Mouse (Mus musculus): Measurements from ENCODE around the gene Havcr2. TPM values are rescaled to one million over a fixed set of nuclear protein-coding genes. Genes with fewer than 3 reads are reported as not detected.

Gene Havcr2
- total and polyA plus RNA-seq, 3 experiments, result 0.27 to 0.60 TPM; not detected in 1

- peak overlapping the region; percentile 39; the same call in 1 of the 2 replicates for H3K9ac ChIP-seq (ENCODE audit: insufficient read depth, low read depth)
- dilution Hi-C loops (cut with MboI; ENCODE audit: extremely low pct_ligation_motif_present, extremely low pct_unique_long_range_greater_than_20kb, low sequenced_read_pairs) (no loop called here), in situ Hi-C loops (cut with MboI; ENCODE audit: low pct_ligation_motif_present, low pct_unique_long_range_greater_than_20kb, low sequenced_read_pairs) (loop anchor here (5.0 kb wide), 2 partner anchors 52 to 132 kb away; partner anchors contain the start of gene Itk)
- H3K9me3 ChIP-seq (replicated peaks; ENCODE audit: low read length), result no peaks in the 10 kb centered on the region
- TF ChIP-seq ELF1 (IDR thresholded peaks at IDR 0.05; ENCODE audit: low read depth, low read length) (no peak), CTCF (conservative IDR thresholded peaks at IDR 0.05 in 1 of 2, IDR thresholded peaks at IDR 0.05 in 1 of 2; ENCODE audit: low read depth in 2 of 2, low read length in 2 of 2) (no peak), NELFE (IDR thresholded peaks at IDR 0.05; ENCODE audit: low read depth, low read length) (no peak), ZNF384 (IDR thresholded peaks at IDR 0.05; ENCODE audit: low read depth, low read length) (no peak), MAX (IDR thresholded peaks at IDR 0.05; ENCODE audit: low read length) (no peak), CHD2 (IDR thresholded peaks at IDR 0.05; ENCODE audit: low read length) (no peak), MAZ (IDR thresholded peaks at IDR 0.05; ENCODE audit: low read depth, low read length) (no peak), USF1 (IDR thresholded peaks at IDR 0.05; ENCODE audit: low read depth, low read length) (no peak), NRF1 (IDR thresholded peaks at IDR 0.05; ENCODE audit: low read depth, low read length) (no peak), BHLHE40 (IDR thresholded peaks at IDR 0.05; ENCODE audit: low read depth, low read length) (no peak)
- no peak for DNase-seq (ENCODE audit: extremely low read depth)
- H3K36me3 ChIP-seq (replicated peaks in 1 of 2; ENCODE audit: control insufficient read depth in 1 of 2, insufficient read depth in 1 of 2, low read length in 1 of 2), result peaks cover 22 to 58% of the 10 kb centered on the region in 2 experiments
- no peak overlapping the region for H3K27ac ChIP-seq (ENCODE audit: insufficient read depth, low read depth)
- no peaks in the 10 kb centered on the region for H3K27me3 ChIP-seq (replicated peaks)
- H3K4me1 ChIP-seq (ENCODE audit: control insufficient read depth in 1 of 2, insufficient read depth in 2 of 2), result peaks cover 2 to 74% of the 10 kb centered on the region in 2 experiments; a peak in 3 of 4 replicates
- peak overlapping the region; percentile 57; the same call in 1 of the 2 replicates for H3K4me2 ChIP-seq (ENCODE audit: insufficient read depth, low read depth, poor library complexity, severe bottlenecking)
- H3K4me3 ChIP-seq (replicated peaks in 1 of 3; ENCODE audit: low read depth in 2 of 3, low read length in 2 of 3, poor library complexity in 1 of 3), result no peak overlapping the region
- peaks cover 41% of the 10 kb centered on the region for H3K79me2 ChIP-seq (replicated peaks; ENCODE audit: control insufficient read depth, extremely low read depth, insufficient read depth, poor library complexity, severe bottlenecking)
These were observed 15.7 kb upstream of the Havcr2 start for GRCm38 (mm10) chr11:46439005-46439543.

DNA sequence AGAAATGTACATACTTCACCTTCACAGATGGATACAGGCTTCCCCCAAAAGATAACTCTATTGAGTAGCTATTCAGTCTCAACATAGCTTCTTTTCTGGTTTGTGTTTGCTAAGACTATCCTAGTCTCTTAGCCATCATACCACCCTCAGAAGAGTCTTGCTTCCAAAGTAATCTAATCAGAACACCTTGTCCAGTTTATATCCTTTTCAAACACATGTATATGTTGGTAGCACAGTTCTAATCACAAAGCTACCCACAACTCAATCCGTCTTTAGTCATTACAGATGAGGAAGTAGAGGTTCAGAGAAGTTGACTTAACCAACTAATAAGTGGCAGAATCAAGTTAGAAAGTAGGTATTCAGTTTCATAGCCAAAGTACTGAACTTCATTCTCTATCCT lies 13.0 kb upstream of the Havcr2 start:
- H3K27ac ChIP-seq (ENCODE audit: insufficient read depth, low read depth), result no peak overlapping the region
- no peak overlapping the region for H3K9ac ChIP-seq (ENCODE audit: insufficient read depth, low read depth)
- peaks cover 41% of the 10 kb centered on the region for H3K79me2 ChIP-seq (replicated peaks; ENCODE audit: control insufficient read depth, extremely low read depth, insufficient read depth, poor library complexity, severe bottlenecking)
- DNase-seq (ENCODE audit: extremely low read depth), result no peak
- H3K4me2 ChIP-seq (ENCODE audit: insufficient read depth, low read depth, poor library complexity, severe bottlenecking), result no peak overlapping the region
- TF ChIP-seq ZMIZ1 (IDR thresholded peaks at IDR 0.05; ENCODE audit: low read depth, low read length) (0 out of 2 replicates have a peak, but pooled peaks have one; percentile 38), EP300 (IDR thresholded peaks at IDR 0.05; ENCODE audit: low read length) (peak; percentile 42), HCFC1 (IDR thresholded peaks at IDR 0.05; ENCODE audit: low read depth, low read length) (no peak)
- in situ Hi-C loops (cut with MboI; ENCODE audit: low pct_ligation_motif_present, low pct_unique_long_range_greater_than_20kb, low sequenced_read_pairs), result loop anchor here (10.0 kb wide), 1 partner anchor 293 kb away; the partner anchor contains the start of gene Havcr1
- no peak overlapping the region for H3K4me3 ChIP-seq (replicated peaks in 1 of 3; ENCODE audit: low read depth in 2 of 3, low read length in 2 of 3, poor library complexity in 1 of 3)
- H3K4me1 ChIP-seq (ENCODE audit: control insufficient read depth in 1 of 2, insufficient read depth in 2 of 2), result peaks cover 2 to 63% of the 10 kb centered on the region in 2 experiments; a peak in 3 of 4 replicates
- dilution Hi-C loops (cut with MboI; ENCODE audit: extremely low pct_ligation_motif_present, extremely low pct_unique_long_range_greater_than_20kb, low sequenced_read_pairs), result no loop called here
- no peaks in the 10 kb centered on the region for H3K9me3 ChIP-seq (replicated peaks; ENCODE audit: low read length)
- H3K36me3 ChIP-seq (replicated peaks in 1 of 2; ENCODE audit: control insufficient read depth in 1 of 2, insufficient read depth in 1 of 2, low read length in 1 of 2), result peaks cover 22 to 62% of the 10 kb centered on the region in 2 experiments
- H3K27me3 ChIP-seq (replicated peaks), result no peaks in the 10 kb centered on the region

DNA sequence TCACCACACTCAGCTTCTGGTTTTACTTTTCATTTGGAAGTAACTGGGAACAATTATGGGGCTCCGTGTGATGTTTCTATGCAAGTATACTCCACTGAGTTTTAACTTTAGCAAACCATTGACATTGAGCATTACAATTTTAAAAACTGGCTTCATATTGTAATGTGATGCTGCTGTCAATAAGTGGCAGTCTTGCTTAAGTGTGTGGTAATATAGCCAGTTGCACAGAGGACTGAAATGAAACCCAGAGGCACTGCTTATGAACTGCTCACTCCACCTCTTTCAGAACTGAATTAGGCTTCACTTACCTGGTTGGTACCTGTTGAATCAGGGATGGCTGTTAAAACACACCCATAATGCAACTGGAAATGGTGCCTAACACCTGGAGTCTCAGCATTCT lies 11.6 kb upstream of the Havcr2 start:
- H3K36me3 ChIP-seq (replicated peaks in 1 of 2; ENCODE audit: control insufficient read depth in 1 of 2, insufficient read depth in 1 of 2, low read length in 1 of 2), result peaks cover 22 to 62% of the 10 kb centered on the region in 2 experiments
- peaks cover 5 to 72% of the 10 kb centered on the region in 2 experiments for H3K4me1 ChIP-seq (ENCODE audit: control insufficient read depth in 1 of 2, insufficient read depth in 2 of 2)
- no peaks in the 10 kb centered on the region for H3K27me3 ChIP-seq (replicated peaks)
- dilution Hi-C loops (cut with MboI; ENCODE audit: extremely low pct_ligation_motif_present, extremely low pct_unique_long_range_greater_than_20kb, low sequenced_read_pairs) (no loop called here), in situ Hi-C loops (cut with MboI; ENCODE audit: low pct_ligation_motif_present, low pct_unique_long_range_greater_than_20kb, low sequenced_read_pairs) (loop anchor here (10.0 kb wide), 1 partner anchor 292 kb away; the partner anchor contains the start of gene Havcr1)
- no peaks in the 10 kb centered on the region for H3K9me3 ChIP-seq (replicated peaks; ENCODE audit: low read length)
- no peak overlapping the region for H3K9ac ChIP-seq (ENCODE audit: insufficient read depth, low read depth)
- H3K79me2 ChIP-seq (replicated peaks; ENCODE audit: control insufficient read depth, extremely low read depth, insufficient read depth, poor library complexity, severe bottlenecking), result peaks cover 29% of the 10 kb centered on the region
- no peak for DNase-seq (ENCODE audit: extremely low read depth)
- H3K4me3 ChIP-seq (replicated peaks in 1 of 3; ENCODE audit: low read depth in 2 of 3, low read length in 2 of 3, poor library complexity in 1 of 3), result no peak overlapping the region
- no peak overlapping the region for H3K27ac ChIP-seq (ENCODE audit: insufficient read depth, low read depth)
- no peak overlapping the region for H3K4me2 ChIP-seq (ENCODE audit: insufficient read depth, low read depth, poor library complexity, severe bottlenecking)
- TF ChIP-seq MEF2A (IDR thresholded peaks at IDR 0.05; ENCODE audit: borderline replicate concordance, low read depth, low read length) (no peak), NELFE (IDR thresholded peaks at IDR 0.05; ENCODE audit: low read depth, low read length) (no peak), JUN (IDR thresholded peaks at IDR 0.05; ENCODE audit: insufficient read depth, low read depth, low read length) (no peak), RAD21 (IDR thresholded peaks at IDR 0.05; ENCODE audit: low read depth, low read length) (peak; percentile 76), SIN3A (IDR thresholded peaks at IDR 0.05; ENCODE audit: low read length) (no peak), POLR2AphosphoS2 (IDR thresholded peaks at IDR 0.05; ENCODE audit: low read depth, low read length) (no peak), NRF1 (IDR thresholded peaks at IDR 0.05; ENCODE audit: low read depth, low read length) (no peak), JUND (conservative IDR thresholded peaks at IDR 0.05; ENCODE audit: low read depth, low read length) (no peak), USF2 (conservative IDR thresholded peaks at IDR 0.05; ENCODE audit: low read depth, low read length) (no peak), BHLHE40 (IDR thresholded peaks at IDR 0.05; ENCODE audit: low read depth, low read length) (no peak), CHD1 (IDR thresholded peaks at IDR 0.05; ENCODE audit: low read depth, low read length) (no peak), ELF1 (IDR thresholded peaks at IDR 0.05; ENCODE audit: low read depth, low read length) (no peak), CHD2 (IDR thresholded peaks at IDR 0.05; ENCODE audit: low read length) (no peak), SMC3 (IDR thresholded peaks at IDR 0.05; ENCODE audit: low read depth, low read length) (peak; percentile 45; the same call in 1 of the 2 replicates), TCF12 (IDR thresholded peaks at IDR 0.05; ENCODE audit: low read depth, low read length) (no peak), ZMIZ1 (IDR thresholded peaks at IDR 0.05; ENCODE audit: low read depth, low read length) (no peak), CTCF (conservative IDR thresholded peaks at IDR 0.05 in 1 of 2, IDR thresholded peaks at IDR 0.05 in 1 of 2; ENCODE audit: low read depth in 2 of 2, low read length in 2 of 2) (peak in 1 of 2 experiments; percentile 71; a peak in 2 of 4 replicates), MXI1 (IDR thresholded peaks at IDR 0.05; ENCODE audit: low read depth, low read length) (no peak)

Measured in CH12.LX (cell line).